Mouse (Mus musculus) liver, embryonic 14.5 days (tissue): ENCODE measurements around the gene Ccdc137. TPM values are rescaled to one million over a fixed set of nuclear protein-coding genes. Genes with fewer than 3 reads are reported as not detected.

Experiments
- ATAC-seq: fragments of 200-750 bp; cut with Nextera tagmentation; 2 replicates; pipeline ENCODE4 v1.8.0; 2017; ENCODE audit warnings: moderate number of reproducible peaks, mild to moderate bottlenecking, moderate library complexity; ENCODE audit not compliant: insufficient read depth
- DNase-seq, 3 experiments: peaks; one replicate each; pipeline ENCODE4 v3.0.0-alpha.2; 2012 to 2013; ENCODE audit warnings: low read depth in 3 of 3, low spot score in 3 of 3
- H3K27ac ChIP-seq: fragments of 300-500 bp; sonication (generic); 2 replicates; pipeline ENCODE4 v1.5.1; 2014; ENCODE audit warnings: moderate library complexity, mild to moderate bottlenecking, control low read depth, inconsistent platforms
- H3K27me3 ChIP-seq: fragments of 300-500 bp; sonication (generic); 2 replicates; pipeline ENCODE4 v1.6.1; 2014; ENCODE audit warnings: mild to moderate bottlenecking, low read length, moderate library complexity; ENCODE audit not compliant: control insufficient read depth, insufficient read depth
- H3K36me3 ChIP-seq: fragments of 300-500 bp; sonication (generic); replicated peaks from 2 replicates; pipeline ENCODE4 v1.6.1; 2014; ENCODE audit warnings: low read depth; ENCODE audit not compliant: control insufficient read depth, insufficient read depth
- H3K4me1 ChIP-seq, 2 experiments: fragments of 200-500 bp in 1 of 2; fragments of 300-500 bp in 1 of 2; sonication (generic) in 1 of 2; replicated peaks; 2 replicates each; pipeline ENCODE4 v1.6.1; 2012 to 2014; ENCODE audit warnings: antibody characterized with exemption in 1 of 2, inconsistent platforms in 1 of 2, low read length in 1 of 2; ENCODE audit not compliant: control insufficient read depth in 2 of 2, insufficient read depth in 2 of 2
- H3K4me2 ChIP-seq: fragments of 300-500 bp; sonication (generic); 2 replicates; pipeline ENCODE4 v1.6.1; 2014; ENCODE audit warnings: low read depth, mild to moderate bottlenecking, control low read depth, moderate library complexity
- H3K4me3 ChIP-seq, 2 experiments: fragments of 200-500 bp in 1 of 2; fragments of 300-500 bp in 1 of 2; sonication (generic) in 1 of 2; 2 replicates each; pipeline ENCODE4 v1.5.1; 2012 to 2014; ENCODE audit warnings: low read depth in 2 of 2, low read length in 2 of 2, mild to moderate bottlenecking in 2 of 2, control low read depth in 1 of 2, inconsistent platforms in 1 of 2, moderate library complexity in 1 of 2; ENCODE audit not compliant: insufficient read depth in 1 of 2
- H3K9ac ChIP-seq: fragments of 300-500 bp; sonication (generic); replicated peaks from 2 replicates; pipeline ENCODE4 v1.6.1; 2014; ENCODE audit warnings: mild to moderate bottlenecking, control low read depth, moderate library complexity
- H3K9me3 ChIP-seq: fragments of 300-500 bp; sonication (generic); 2 replicates; pipeline ENCODE4 v1.6.1; 2016; ENCODE audit warnings: low read length, mixed read lengths; ENCODE audit not compliant: control insufficient read depth
- CTCF ChIP-seq: IDR thresholded peaks from 2 replicates; pipeline ENCODE4 v1.5.1; 2016; ENCODE audit warnings: antibody characterized with exemption, low read depth, control low read depth
- EP300 ChIP-seq: IDR thresholded peaks from 2 replicates; pipeline ENCODE4 v1.6.1; 2016; ENCODE audit warnings: antibody characterized with exemption, low read depth
- WGBS: fragments of 180-500 bp; shearing (Covaris S2); extraction: QIAGEN DNeasy Blood & Tissue Kit; methylation state at CpG from one replicate; pipeline ENCODE4 v1.1.7; 2014; ENCODE audit not compliant: insufficient replicate concordance; 5-methylcytosine and 5-hydroxymethylcytosine counted together
- polyA plus RNA-seq, 2 experiments: library from polyadenylated mRNA; depleted of rRNA in 1 of 2; stranded (reverse) in 1 of 2; unstranded in 1 of 2; fragments of >200 nt; fragmentation: Nextera tagmentation in 1 of 2; extraction: Ambion mirVana in 1 of 2; gene quantifications; 2 replicates each; pipeline versions ENCODE4 v1.2.1 to v1.2.3; 2012 to 2014

Ccdc137 gene
- polyA plus RNA-seq, 2 experiments: 11.1 to 15.9 TPM

DNA sequence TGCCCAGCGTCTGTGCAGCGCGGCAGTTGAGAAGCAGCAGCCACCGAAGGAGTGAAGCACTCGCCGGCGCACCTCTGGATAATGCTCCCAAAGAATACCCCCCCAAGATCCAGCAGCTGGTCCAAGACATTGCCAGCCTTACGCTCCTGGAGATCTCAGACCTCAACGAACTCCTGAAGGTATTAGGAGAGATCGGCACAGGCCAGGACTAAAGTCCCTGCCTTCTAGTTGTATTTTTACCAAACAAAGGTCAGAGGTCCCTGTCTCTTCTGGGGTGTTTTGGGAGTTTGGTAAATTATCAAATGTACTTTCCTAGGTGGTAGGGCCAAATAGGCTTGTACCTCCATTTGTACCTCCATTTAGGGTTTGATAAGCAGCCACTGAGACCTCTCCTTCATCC, 27.3 kb downstream of the Ccdc137 start:
- ATAC-seq: no peak

DNA sequence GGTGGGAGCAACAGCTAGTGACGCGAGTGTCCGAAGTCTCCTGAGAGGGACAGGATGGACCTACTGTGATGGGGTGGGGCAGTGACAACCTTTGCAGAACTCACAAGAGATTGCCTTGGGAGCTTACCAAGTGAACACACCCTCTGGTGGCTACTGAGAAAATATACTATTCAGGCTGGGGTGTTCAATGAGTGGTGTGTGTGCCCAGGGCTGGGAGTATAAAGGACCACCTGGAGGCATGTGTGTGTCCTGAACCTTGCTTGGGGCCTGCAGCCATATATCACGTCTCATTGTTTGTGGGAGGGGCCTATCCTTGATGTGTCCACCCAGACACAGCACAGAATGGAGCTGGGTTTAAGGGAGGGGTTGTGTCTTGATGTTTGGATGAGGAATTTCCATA, 30.6 kb downstream of the Ccdc137 start:
- WGBS: 77% methylated on average over 4 of the region's 4 CpGs
- Histone ChIP-seq H3K4me3 (no peak overlapping the region), H3K36me3 (peaks cover 32% of the 10 kb centered on the region), H3K4me1 (peaks cover 20 to 30% of the 10 kb centered on the region in 2 experiments), H3K4me2 (no peak overlapping the region), H3K27me3 (no peaks in the 10 kb centered on the region), H3K9me3 (no peaks in the 10 kb centered on the region), H3K27ac (no peak overlapping the region), H3K9ac (no peak overlapping the region)
- TF ChIP-seq EP300 (no peak), CTCF (no peak)
- DNase-seq: no peak
- ATAC-seq: no peak

More for the DNA sequence above, 27.3 kb downstream of the Ccdc137 start:
- Histone ChIP-seq H3K4me1 (peaks cover 8 to 15% of the 10 kb centered on the region in 2 experiments), H3K27me3 (no peaks in the 10 kb centered on the region), H3K27ac (peak overlapping the region; percentile 37), H3K9me3 (no peaks in the 10 kb centered on the region), H3K36me3 (peaks cover 42% of the 10 kb centered on the region), H3K9ac (peak overlapping the region; percentile 92), H3K4me2 (peak overlapping the region; percentile 70), H3K4me3 (peak overlapping the region; percentile 70 to 92)
- no peak for DNase-seq
- no peak for TF ChIP-seq EP300
- no peak for TF ChIP-seq CTCF
- WGBS: 6% methylated on average over 10 of the region's 10 CpGs

DNA sequence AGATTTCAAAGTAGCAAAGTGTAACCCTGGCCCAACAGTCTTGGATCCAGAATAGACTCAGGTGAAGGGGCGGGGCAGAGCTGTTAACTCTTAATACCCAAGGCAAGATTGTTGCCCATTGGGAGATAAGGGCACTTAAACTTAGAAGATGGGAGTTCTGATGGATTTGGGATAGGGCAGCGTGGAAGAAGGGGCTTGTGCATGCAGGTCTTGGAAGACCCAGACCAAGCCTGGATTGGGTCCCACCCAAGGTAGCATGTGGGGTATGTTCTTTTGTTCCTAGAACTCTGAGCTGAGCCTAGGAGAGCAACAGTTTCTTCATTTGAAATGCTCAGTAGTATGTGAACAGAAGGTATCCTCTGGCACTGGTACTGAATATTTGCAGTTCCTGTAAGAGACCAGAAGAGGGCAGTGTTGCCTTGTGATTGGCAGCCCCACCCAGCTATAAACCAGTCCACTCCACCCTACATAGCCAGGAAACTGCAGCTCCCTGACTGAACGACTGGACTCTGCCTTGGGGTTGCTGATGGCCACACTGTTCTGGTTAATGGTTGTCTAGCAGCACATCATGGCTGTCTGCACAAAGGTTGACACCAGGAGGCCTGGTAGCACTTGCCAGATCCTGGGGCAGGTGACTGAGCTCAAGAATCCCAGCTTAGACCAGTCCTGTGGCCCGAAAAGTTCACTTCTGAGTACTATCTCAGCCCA, 31.3 kb downstream of the Ccdc137 start:
- peak; percentile 73 to 80 (median 76) for DNase-seq
- ATAC-seq: peak; percentile 21
- peak overlapping the region; percentile 18; the same call in 1 of the 2 replicates for H3K4me2 ChIP-seq
- H3K9me3 ChIP-seq: no peaks in the 10 kb centered on the region
- H3K27ac ChIP-seq: peak overlapping the region; percentile 57
- H3K27me3 ChIP-seq: no peaks in the 10 kb centered on the region
- H3K9ac ChIP-seq: peak overlapping the region; percentile 23; the same call in 1 of the 2 replicates
- peaks cover 32% of the 10 kb centered on the region for H3K36me3 ChIP-seq
- no peak overlapping the region for H3K4me3 ChIP-seq
- 53% methylated on average over 4 of the region's 4 CpGs for WGBS
- peaks cover 17 to 30% of the 10 kb centered on the region in 2 experiments for H3K4me1 ChIP-seq
- TF ChIP-seq CTCF (peak; percentile 97), EP300 (no peak)

DNA sequence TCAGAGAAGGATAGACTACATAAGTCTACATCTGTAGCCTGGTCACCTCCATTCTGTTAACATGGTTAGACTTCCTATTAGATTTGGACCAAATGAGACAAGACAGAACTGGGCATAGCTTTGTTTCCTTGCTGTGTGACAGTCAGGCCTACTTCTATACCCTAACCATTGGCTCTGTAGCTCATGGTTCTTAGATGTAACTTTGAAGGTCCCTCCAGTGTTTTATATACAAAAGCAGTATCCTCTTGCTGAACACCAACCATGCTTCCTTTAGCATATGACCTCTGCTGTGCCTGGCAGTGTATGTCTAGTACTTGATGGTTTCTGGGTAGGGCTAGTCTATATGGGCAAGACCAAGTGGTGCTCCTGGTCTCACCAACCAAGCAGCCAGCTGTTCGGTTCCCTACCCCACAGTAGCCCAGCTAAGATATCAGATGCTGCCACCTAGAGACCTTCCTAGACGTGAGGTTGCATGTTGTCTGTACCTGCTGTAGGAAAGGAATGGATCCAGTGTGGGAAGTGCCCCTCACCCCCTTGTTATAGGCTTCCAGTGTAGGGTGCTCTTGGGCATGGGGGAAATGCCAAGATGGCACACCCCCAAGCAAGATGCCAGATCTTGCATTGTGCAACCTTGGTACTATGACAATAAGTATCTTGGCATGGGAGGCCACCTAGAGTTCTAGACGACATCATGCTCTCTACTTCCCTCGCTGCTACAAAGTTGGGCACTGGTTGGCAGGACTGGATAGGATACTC, 32.6 kb downstream of the Ccdc137 start:
- Histone ChIP-seq H3K27me3 (no peaks in the 10 kb centered on the region), H3K4me2 (no peak overlapping the region), H3K36me3 (peaks cover 36% of the 10 kb centered on the region), H3K9me3 (no peaks in the 10 kb centered on the region), H3K9ac (no peak overlapping the region), H3K4me1 (peaks cover 17 to 30% of the 10 kb centered on the region in 2 experiments), H3K27ac (peak overlapping the region; percentile 57), H3K4me3 (no peak overlapping the region)
- DNase-seq: no peak
- ATAC-seq: no peak
- 40% methylated on average over 4 of the region's 4 CpGs for WGBS
- TF ChIP-seq EP300 (no peak), CTCF (0 out of 2 replicates have a peak, but pooled peaks have one; percentile 19)
